Mouse (Mus musculus): ENCODE data around the gene Slc16a13. TPM values are rescaled to one million over a fixed set of nuclear protein-coding genes. Genes with fewer than 3 reads are reported as not detected.

Gene Slc16a13
- polyA plus RNA-seq, 1 experiment from 2014 or later = 12.9 TPM

GRCm38 (mm10) chr11:70225798-70226601, 5.1 kb upstream of the Slc16a13 start:
- Histone ChIP-seq H3K9ac (peak overlapping the region; percentile 39; the same call in 1 of the 2 replicates), H3K36me3 (replicated peaks; ENCODE audit: control insufficient read depth, insufficient read depth) (no peaks in the 10 kb centered on the region), H3K27ac (no peak overlapping the region), H3K4me1 (replicated peaks; ENCODE audit: control insufficient read depth, insufficient read depth, low read length) (peaks cover 30% of the 10 kb centered on the region; the same call in 1 of the 2 replicates), H3K4me2 (replicated peaks) (peak overlapping the region; percentile 49), H3K27me3 (ENCODE audit: control insufficient read depth, insufficient read depth, low read length) (peaks cover 70% of the 10 kb centered on the region), H3K4me3 (replicated peaks; ENCODE audit: low read length) (peak overlapping the region; percentile 23), H3K9me3 (ENCODE audit: control insufficient read depth, low read length) (no peaks in the 10 kb centered on the region)
- DNase-seq (ENCODE audit: low spot score) (no peak), ATAC-seq (ENCODE audit: low FRiP score) (0 out of 2 replicates have a peak, but pooled peaks have one; percentile 5)
- WGBS = 21% methylated on average over 27 of the region's 27 CpGs

GRCm38 (mm10) chr11:70223724-70224123, 2.9 kb upstream of the Slc16a13 start:
- ATAC-seq (ENCODE audit: low FRiP score) (no peak), DNase-seq (ENCODE audit: low spot score) (no peak)
- Histone ChIP-seq H3K9me3 (ENCODE audit: control insufficient read depth, low read length) (no peaks in the 10 kb centered on the region), H3K4me3 (replicated peaks; ENCODE audit: low read length) (no peak overlapping the region), H3K36me3 (replicated peaks; ENCODE audit: control insufficient read depth, insufficient read depth) (no peaks in the 10 kb centered on the region), H3K27me3 (ENCODE audit: control insufficient read depth, insufficient read depth, low read length) (peaks cover 47% of the 10 kb centered on the region), H3K9ac (no peak overlapping the region), H3K4me2 (replicated peaks) (no peak overlapping the region), H3K27ac (no peak overlapping the region), H3K4me1 (replicated peaks; ENCODE audit: control insufficient read depth, insufficient read depth, low read length) (peaks cover 38% of the 10 kb centered on the region)
- 90% methylated on average over 9 of the region's 9 CpGs for WGBS

GRCm38 (mm10) chr11:70221603-70222500, 988 bp upstream of the Slc16a13 start:
- peaks cover 38% of the 10 kb centered on the region for H3K4me1 ChIP-seq (replicated peaks; ENCODE audit: control insufficient read depth, insufficient read depth, low read length)
- peaks cover 32% of the 10 kb centered on the region for H3K27me3 ChIP-seq (ENCODE audit: control insufficient read depth, insufficient read depth, low read length)
- H3K4me3 ChIP-seq (replicated peaks; ENCODE audit: low read length) = peak overlapping the region; percentile 66
- peak overlapping the region; percentile 88 for H3K9ac ChIP-seq
- peak overlapping the region; percentile 91 for H3K4me2 ChIP-seq (replicated peaks)
- H3K27ac ChIP-seq = peak overlapping the region; percentile 91
- ATAC-seq (ENCODE audit: low FRiP score) = no peak
- H3K9me3 ChIP-seq (ENCODE audit: control insufficient read depth, low read length) = no peaks in the 10 kb centered on the region
- H3K36me3 ChIP-seq (replicated peaks; ENCODE audit: control insufficient read depth, insufficient read depth) = peaks cover 11% of the 10 kb centered on the region
- no peak for DNase-seq (ENCODE audit: low spot score)
- 5% methylated on average over 14 of the region's 14 CpGs for WGBS

- 1% methylated on average over 24 of the region's 24 CpGs for WGBS
- H3K27me3 ChIP-seq (ENCODE audit: control insufficient read depth, insufficient read depth, low read length) = peaks cover 32% of the 10 kb centered on the region
- peaks cover 27% of the 10 kb centered on the region for H3K4me1 ChIP-seq (replicated peaks; ENCODE audit: control insufficient read depth, insufficient read depth, low read length)
- ATAC-seq (ENCODE audit: low FRiP score) (no peak), DNase-seq (ENCODE audit: low spot score) (no peak)
- H3K4me2 ChIP-seq (replicated peaks) = peak overlapping the region; percentile 91
- H3K36me3 ChIP-seq (replicated peaks; ENCODE audit: control insufficient read depth, insufficient read depth) = peaks cover 16% of the 10 kb centered on the region
- H3K4me3 ChIP-seq (replicated peaks; ENCODE audit: low read length) = peak overlapping the region; percentile 66
- H3K27ac ChIP-seq = peak overlapping the region; percentile 91
- H3K9ac ChIP-seq = peak overlapping the region; percentile 88
- H3K9me3 ChIP-seq (ENCODE audit: control insufficient read depth, low read length) = no peaks in the 10 kb centered on the region
Observed at GRCm38 (mm10) chr11:70220323-70220722, 541 bp downstream of the Slc16a13 start.

- Histone ChIP-seq H3K4me1 (replicated peaks; ENCODE audit: control insufficient read depth, insufficient read depth, low read length) (peaks cover 30% of the 10 kb centered on the region), H3K27ac (peak overlapping the region; percentile 91), H3K4me2 (replicated peaks) (peak overlapping the region; percentile 91), H3K9me3 (ENCODE audit: control insufficient read depth, low read length) (no peaks in the 10 kb centered on the region), H3K36me3 (replicated peaks; ENCODE audit: control insufficient read depth, insufficient read depth) (peaks cover 16% of the 10 kb centered on the region), H3K4me3 (replicated peaks; ENCODE audit: low read length) (peak overlapping the region; percentile 66), H3K27me3 (ENCODE audit: control insufficient read depth, insufficient read depth, low read length) (peaks cover 32% of the 10 kb centered on the region), H3K9ac (peak overlapping the region; percentile 88)
- no peak for DNase-seq (ENCODE audit: low spot score)
- no peak for ATAC-seq (ENCODE audit: low FRiP score)
- 56% methylated on average over 7 of the region's 7 CpGs for WGBS
Observed at GRCm38 (mm10) chr11:70219873-70220272, 991 bp downstream of the Slc16a13 start.

GRCm38 (mm10) chr11:70218741-70219470, 2.0 kb downstream of the Slc16a13 start:
- H3K27ac ChIP-seq = no peak overlapping the region
- H3K27me3 ChIP-seq (ENCODE audit: control insufficient read depth, insufficient read depth, low read length) = peaks cover 32% of the 10 kb centered on the region
- peak overlapping the region; percentile 91 for H3K4me2 ChIP-seq (replicated peaks)
- peak overlapping the region; percentile 88 for H3K9ac ChIP-seq
- peaks cover 40% of the 10 kb centered on the region for H3K4me1 ChIP-seq (replicated peaks; ENCODE audit: control insufficient read depth, insufficient read depth, low read length)
- 88% methylated on average over 15 of the region's 15 CpGs for WGBS
- peaks cover 16% of the 10 kb centered on the region for H3K36me3 ChIP-seq (replicated peaks; ENCODE audit: control insufficient read depth, insufficient read depth)
- H3K9me3 ChIP-seq (ENCODE audit: control insufficient read depth, low read length) = no peaks in the 10 kb centered on the region
- H3K4me3 ChIP-seq (replicated peaks; ENCODE audit: low read length) = peak overlapping the region; percentile 66; the same call in 1 of the 2 replicates
- DNase-seq (ENCODE audit: low spot score) (no peak), ATAC-seq (ENCODE audit: low FRiP score) (no peak)

GRCm38 (mm10) chr11:70218039-70218438, 2.8 kb downstream of the Slc16a13 start:
- Histone ChIP-seq H3K27me3 (ENCODE audit: control insufficient read depth, insufficient read depth, low read length) (peaks cover 39% of the 10 kb centered on the region), H3K4me2 (replicated peaks) (no peak overlapping the region), H3K4me1 (replicated peaks; ENCODE audit: control insufficient read depth, insufficient read depth, low read length) (peaks cover 44% of the 10 kb centered on the region), H3K36me3 (replicated peaks; ENCODE audit: control insufficient read depth, insufficient read depth) (peaks cover 16% of the 10 kb centered on the region), H3K9me3 (ENCODE audit: control insufficient read depth, low read length) (no peaks in the 10 kb centered on the region), H3K27ac (no peak overlapping the region), H3K9ac (no peak overlapping the region), H3K4me3 (replicated peaks; ENCODE audit: low read length) (no peak overlapping the region)
- WGBS = 90% methylated on average over 4 of the region's 4 CpGs
- ATAC-seq (ENCODE audit: low FRiP score) (no peak), DNase-seq (ENCODE audit: low spot score) (no peak)

- H3K4me3 ChIP-seq (replicated peaks; ENCODE audit: low read length) = no peak overlapping the region
- DNase-seq (ENCODE audit: low spot score) = no peak
- H3K27ac ChIP-seq = no peak overlapping the region
- 70% methylated on average over 3 of the region's 3 CpGs for WGBS
- no peak for ATAC-seq (ENCODE audit: low FRiP score)
- peaks cover 36% of the 10 kb centered on the region for H3K4me1 ChIP-seq (replicated peaks; ENCODE audit: control insufficient read depth, insufficient read depth, low read length)
- peaks cover 16% of the 10 kb centered on the region for H3K36me3 ChIP-seq (replicated peaks; ENCODE audit: control insufficient read depth, insufficient read depth)
- H3K9me3 ChIP-seq (ENCODE audit: control insufficient read depth, low read length) = no peaks in the 10 kb centered on the region
- H3K4me2 ChIP-seq (replicated peaks) = no peak overlapping the region
- H3K27me3 ChIP-seq (ENCODE audit: control insufficient read depth, insufficient read depth, low read length) = peaks cover 48% of the 10 kb centered on the region
- H3K9ac ChIP-seq = no peak overlapping the region
Observed at GRCm38 (mm10) chr11:70216103-70216502, 4.8 kb downstream of the Slc16a13 start.

All from hindbrain, embryonic 14.5 days (tissue).